Mouse (Mus musculus) urinary bladder, postnatal 25 days (tissue): Measurements from ENCODE around the gene Mrpl54.

ENCODE experiments used
- DNase-seq: peaks from one replicate; pipeline ENCODE4 v3.0.0; 2022; ENCODE audit warnings: low spot score

Gene Mrpl54

DNA sequence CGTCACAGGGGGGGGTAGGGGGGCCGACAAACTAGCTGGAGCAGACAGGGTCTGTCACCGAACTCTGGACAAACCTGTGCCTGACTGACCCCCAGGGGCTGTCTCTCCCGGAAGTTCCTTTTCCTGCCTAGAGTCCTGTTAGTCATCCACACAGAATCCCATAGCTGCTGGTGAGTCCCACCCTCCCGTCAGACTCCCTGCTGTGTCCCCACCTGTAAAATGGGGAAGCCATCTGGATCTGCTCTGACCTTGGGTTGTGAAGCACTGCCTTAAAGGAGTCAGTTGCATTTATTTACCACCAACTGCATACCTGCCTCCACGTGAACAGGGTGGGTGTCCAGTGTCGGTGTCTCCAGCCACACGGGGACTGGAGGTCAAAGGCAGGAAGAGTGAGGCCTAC lies 27.7 kb upstream of the Mrpl54 start:
- no peak for DNase-seq

DNA sequence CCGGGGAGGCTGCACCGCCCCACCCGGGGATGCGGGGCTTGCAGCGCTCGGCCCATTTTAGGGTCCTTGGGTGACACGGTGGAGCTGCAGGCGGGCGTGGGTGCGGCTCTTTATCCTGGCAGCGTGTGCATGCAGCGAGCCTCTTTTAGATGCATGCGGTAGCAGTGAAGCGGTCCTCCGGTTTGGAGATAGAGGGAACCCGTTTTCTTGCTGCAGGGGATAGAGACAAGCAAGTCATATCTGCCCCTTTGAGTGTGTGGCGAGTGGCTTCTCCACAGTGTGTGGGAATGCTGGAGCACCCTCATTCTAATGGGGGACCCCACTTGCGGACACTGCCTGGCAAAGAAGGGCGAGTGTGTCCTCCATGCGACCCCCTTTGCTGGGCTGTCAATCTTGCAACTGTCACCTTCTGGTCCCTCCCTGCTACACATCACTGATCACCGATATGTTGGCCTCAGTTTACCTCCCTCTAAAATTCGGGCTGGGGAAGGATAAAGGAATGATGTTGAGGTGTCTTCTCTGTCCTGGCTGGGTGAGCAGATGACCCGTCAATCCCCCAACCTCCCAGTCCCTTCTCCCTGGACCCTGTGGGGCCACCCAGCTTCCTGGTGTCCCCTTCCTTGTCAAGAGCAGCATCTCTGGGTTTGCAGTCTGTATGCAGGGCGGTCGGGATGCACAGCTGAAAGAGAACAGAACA lies 26.7 kb upstream of the Mrpl54 start:
- no peak for DNase-seq

DNA sequence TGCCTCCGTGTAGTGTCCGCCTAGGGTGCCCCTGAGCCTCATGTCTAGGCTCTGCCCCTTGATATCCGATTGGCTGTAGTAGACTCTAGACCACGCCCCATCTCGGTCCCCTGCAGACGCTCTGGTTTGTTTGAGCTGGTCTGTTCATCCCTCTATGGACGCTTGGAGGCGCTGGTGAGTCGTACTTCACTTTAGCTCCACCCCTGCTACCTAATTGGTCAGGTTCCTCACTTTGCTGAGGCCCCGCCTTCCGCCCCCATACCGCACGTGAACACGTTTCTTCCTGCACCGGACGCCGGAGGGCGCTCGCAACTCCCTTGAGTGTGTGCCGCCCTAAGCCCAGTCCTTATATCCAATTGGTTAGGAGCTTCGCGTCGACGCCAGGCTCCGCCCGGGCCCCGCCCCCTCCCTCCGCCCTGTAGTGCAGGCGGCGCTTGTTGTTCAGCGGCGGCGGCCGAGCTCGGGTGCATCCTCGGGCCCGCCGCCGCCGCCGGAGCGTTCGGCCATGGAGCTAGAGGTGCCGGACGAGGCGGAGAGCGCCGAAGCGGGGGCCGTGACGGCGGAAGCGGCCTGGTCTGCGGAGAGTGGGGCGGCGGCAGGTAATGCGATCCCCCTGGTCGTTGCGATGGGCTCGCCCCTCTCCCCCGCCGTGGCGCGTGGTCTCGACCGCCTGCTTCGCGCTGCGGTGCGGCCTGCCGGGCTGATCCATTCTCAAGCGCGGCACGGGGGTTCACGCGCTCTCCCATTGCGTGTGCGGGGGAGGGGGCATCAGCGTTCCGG lies 26.0 kb upstream of the Mrpl54 start, which contains the start of gene Pip5k1c:
TSS of gene Pip5k1c (plus strand) at position 410 of the 780 bp plus-strand sequence.
- peak; percentile 96 for DNase-seq

DNA sequence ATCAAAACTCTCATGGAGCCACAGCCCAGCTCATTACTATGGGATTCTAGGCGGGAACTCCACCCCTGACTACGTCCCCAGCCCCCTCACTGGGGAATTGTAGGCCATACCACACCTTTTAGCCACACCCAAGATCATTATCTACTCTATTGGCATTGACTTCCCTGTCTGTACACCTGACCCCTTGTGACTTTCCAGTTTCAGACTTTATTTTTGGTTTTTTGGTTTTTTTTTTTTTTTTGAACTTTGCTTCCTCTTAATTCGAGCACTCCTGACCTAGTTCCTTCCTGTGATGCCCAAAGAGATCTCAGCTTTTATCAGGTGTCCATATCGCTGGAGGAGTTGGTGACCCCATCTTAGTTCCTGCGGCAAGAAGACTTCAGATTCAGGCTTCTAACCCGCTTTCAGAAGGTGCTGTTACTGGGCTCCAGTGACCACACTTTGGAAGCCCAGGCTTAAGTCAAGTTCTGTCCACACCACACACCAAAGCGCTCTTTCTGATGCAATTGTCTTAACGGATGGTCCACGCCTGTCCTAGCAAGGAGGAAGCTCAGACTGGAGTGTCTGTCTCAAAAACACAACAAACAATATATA lies 24.9 kb upstream of the Mrpl54 start, which contains the start of gene Tjp3:
TSS of gene Tjp3 (minus strand) at position 71 of the 594 bp plus-strand sequence.
- DNase-seq: no peak

DNA sequence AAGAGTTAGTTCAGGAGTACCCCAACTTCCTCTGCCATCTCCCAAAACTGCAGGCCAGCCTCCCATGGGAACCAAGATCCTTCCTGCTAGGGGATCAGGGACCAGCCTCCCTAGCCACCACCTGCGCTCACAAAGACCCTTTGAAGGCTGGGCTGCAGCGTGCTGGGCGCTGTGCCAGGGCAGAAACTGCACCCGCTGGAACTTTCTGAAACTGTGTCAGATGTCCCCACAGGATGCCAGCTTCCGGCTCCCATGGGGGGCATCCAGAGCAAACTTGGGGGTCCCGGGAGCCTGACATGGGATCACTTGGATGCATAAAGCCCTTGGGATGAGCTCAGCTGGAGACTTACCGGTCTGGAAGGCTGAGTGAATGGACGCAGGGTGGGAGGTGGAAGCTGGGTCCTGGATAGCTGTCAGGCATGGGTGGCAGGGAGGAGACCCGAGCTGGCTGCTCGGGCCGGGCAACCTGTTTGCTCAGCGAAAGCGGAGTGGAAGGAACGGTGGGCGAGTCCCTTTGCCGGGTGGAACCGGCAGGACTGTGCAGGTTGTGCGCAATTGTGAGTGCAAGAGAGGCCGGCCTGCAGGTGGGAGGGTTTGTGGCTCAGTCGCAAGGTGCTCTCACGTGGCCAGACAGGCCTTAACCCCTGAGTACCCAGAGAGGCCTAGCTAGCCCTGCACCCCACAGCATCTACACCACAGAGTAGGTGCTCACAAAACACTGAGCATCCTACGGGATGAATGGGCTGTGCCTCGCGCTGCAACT lies 24.1 kb upstream of the Mrpl54 start:
- peak; percentile 45 for DNase-seq

DNA sequence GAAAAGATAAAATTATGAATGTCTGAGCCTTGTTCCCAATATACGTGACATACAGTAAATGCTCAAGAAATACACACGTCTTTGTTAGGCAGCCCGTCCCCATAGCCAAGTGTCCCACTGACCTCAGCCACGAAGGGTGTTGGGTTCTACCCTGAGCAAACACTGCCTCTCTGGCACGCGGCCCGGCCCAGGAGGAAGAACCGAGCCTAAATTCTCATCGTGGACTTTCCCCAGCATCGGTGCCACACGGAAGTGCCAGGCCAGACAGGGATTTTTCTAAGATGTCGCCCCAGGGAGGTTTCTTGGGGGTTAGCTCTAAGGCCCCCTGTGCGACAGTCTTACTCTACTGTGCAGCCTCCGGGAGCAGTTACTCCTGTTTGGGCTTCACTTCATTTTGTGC lies 23.1 kb upstream of the Mrpl54 start:
- peak; percentile 52 for DNase-seq

DNA sequence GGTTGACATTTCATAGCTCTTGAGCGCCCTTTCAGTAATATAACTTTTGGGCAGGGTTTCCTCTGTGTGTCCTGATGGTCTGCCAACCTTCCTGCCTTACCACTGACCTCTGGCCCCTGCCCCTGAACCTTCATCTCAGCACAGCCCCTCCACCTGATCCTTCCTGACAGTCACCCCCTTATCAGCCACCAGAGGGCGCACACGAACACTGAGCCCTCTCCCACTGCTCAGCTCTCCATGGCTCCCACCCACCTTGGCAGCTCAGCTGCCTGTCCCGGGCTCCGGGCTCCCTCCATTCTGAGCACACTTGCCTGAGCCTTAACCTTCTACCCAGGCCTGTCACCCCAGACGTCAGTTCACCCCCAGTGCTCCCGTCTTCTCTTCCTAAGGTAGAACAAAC lies 22.5 kb upstream of the Mrpl54 start:
- peak; percentile 62 for DNase-seq

DNA sequence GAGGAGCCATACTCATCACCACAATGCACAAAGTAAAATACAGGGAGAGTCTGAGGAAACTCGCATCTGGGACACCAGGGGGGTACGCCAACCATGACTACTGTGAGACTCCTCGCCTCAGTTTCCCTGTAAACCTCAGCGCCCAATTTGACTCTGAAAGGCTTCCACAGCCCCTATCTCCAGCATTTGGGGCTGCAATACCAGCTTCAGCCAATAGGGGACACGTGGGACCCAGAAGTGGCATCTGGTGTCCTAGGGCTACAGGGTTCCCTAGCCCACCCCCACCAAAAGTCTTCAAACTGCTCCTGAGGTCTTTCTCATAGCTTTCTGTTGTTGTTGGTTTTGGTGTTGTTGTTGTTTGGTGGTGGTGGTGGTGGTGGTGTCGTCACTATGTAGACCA lies 21.9 kb upstream of the Mrpl54 start:
- DNase-seq: no peak

DNA sequence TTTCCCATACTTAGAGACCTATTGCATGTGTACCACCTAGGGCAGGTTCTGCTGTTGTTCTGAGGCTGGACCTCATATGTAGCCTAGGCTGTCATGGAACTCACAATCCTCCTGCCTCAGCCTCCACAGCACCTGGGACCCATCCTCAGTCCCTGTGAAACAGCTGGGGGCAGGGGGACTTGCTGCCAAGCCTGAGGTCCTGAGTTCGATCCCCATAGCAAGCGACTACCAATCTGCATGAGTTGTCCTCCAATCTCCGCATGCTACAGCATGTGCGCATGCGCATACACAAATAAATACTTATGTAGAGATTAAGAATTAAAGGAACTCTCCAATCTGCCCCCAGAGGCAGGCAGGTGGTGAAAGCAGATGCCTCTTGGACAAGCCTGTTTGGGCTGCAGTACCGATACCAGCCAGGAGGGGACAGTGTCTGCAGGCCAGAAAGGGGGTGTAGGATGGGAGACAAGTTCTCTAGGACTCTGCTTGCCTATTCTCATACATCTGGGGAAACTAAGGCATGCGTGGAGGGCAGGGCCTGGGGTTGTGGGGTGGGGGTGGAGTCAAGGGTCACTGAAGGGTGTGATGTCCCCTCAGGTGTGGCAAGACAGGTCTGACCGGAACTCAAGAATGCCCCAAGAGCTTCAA lies 20.9 kb upstream of the Mrpl54 start:
- peak; percentile 63 for DNase-seq

DNA sequence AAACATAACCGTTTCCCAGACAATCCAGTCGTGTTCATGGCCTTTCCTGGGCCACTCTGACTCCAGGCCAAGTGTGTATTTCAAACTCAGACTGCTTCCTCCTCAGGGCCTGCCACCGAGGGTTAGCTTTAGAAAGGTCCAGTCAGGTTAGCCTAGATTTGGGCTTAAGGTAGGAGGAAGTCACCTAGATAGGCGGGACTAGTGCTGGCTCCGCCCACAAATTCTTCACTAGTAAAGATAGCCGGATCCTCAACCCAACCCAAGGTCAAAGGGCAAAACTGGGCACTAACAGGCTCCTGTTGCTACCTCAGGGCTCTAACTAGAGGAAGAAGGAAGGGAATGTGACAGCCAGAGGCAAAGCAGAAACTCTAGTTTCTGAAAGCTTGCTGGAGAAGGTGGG lies 19.9 kb upstream of the Mrpl54 start:
- peak; percentile 56 for DNase-seq

DNA sequence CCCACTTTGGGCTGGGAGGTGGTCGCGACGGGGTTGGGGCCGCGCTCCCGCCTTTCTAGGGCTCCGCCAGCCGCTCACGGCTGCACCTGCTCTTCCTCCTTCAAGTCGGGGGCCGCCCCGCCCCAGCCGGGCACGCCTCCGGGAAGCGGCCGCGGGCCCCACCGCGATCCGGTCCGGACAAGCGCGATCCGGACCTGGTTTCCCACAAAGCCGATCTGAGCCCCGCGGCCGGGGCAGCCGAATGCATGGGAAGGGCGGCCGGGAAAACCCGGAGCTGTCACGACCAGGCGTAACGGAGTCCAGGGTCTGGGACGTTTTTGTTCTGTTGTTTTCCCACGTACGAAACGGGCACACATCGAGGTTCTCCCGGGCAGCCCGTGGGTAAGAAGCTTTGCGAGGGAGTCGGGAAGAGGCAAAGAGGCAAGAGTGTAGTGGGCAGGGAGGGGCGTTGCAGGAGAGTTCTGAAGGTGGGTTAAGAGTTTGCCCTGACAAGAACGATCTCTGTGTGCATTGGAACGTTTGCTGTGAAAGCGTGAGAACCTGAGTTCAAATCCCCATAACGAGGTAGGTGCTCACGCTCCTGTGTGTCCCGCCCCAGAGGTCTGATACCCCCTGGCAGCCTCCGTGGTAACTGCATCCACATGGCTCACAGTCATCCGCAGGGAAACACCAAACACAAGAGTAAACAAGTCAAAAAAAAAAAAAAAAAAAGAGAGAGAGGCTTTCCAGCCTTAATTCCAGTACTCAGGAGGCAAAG lies 19.1 kb upstream of the Mrpl54 start:
- DNase-seq: peak; percentile 94

DNA sequence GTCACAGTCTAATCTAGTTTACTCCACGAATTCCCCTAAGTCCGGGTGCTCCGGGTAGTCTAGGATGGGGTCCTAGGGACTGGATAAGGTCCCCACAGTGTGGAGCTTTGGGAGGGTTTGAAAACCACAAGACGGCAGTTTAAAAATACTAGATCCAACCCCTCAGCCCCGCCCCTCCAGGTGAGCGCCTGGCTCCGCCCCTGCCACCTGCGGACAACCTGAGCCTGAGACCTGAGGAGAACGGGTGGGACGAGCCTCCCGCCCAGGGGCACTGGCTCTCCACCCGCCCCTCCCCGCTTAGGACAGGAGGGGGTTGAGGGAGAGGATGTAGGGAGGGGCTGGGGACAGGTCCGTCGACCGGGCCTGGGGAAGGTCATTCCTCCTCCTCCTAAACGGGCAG lies 18.0 kb upstream of the Mrpl54 start:
- DNase-seq: no peak

DNA sequence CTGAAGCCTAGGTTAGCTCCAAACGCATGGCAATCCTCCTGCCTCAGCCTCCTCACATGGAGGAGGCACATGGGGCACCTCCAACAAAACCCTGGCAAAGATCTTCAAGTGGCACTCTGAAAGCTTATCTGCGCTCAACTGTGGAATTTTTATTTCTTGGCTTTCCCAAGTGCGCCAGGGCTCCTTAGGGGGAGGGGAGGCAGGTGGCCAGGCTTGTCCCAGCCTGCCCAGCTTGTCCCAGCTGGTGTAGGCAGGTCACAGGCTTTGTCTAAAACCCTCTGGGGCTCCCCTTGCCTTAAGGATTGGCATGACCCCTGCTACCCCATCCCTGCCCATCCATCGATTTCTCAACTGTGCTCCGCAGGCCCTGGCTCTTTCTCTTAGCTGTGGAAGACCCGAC lies 17.5 kb upstream of the Mrpl54 start:
- no peak for DNase-seq

DNA sequence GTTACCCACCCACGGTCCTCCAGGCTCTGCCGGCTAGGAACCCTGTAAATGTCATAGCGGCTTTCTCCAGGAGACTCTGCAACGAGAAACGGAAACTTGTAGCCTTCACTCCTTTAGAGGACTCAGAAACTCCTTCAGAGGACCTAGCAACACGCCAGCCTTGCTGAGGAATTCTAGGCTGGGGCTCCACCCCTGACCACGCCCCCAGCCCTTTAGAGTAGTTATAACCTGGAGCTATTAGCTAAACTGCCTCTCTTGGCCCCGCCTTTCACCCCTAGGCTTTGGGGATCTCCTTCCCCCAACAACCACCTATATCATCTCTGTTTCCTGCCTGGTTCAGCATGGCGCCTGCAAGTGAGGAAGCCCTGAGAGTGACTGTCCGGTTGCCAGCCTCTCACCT lies 12.8 kb upstream of the Mrpl54 start:
- no peak for DNase-seq

DNA sequence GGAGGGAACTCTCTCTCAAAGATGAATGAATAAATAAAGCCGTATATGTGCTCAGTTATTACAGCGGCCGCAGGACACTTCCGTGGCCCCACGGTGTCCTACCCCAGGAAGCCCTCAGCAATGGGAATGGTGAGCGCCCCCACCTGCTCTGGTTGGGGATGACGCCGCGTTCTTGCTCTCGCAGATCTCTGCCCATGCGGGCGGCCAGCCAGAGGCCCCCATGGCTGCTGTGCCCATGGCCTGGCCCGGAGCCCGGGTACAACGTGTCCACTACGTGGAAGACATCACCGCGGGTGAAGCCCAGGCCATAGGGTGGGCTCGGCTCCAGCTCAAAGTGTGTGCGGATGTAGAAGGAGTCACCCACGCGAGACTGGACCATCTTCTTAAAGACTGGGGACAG lies 10.9 kb upstream of the Mrpl54 start:
- no peak for DNase-seq

DNA sequence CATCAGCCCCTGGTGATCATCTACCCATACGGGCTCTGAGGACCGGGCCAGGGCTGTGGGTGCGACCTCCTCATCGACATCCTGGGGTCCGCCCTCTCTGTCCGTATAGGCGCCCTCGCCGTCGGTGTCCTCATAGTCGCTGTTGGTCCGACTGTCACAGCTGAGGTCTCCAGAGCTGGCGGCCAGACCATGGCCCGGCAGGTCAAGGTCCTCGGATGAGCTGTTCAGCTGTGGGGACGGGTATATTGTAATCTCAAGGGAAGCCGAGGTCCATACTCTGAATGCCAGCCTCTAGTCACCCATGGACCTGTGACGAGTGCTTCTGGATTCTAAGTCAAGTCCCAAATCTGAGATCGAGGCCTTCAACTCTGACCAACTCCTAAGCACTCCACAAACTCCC lies 7.1 kb upstream of the Mrpl54 start:
- DNase-seq: no peak

DNA sequence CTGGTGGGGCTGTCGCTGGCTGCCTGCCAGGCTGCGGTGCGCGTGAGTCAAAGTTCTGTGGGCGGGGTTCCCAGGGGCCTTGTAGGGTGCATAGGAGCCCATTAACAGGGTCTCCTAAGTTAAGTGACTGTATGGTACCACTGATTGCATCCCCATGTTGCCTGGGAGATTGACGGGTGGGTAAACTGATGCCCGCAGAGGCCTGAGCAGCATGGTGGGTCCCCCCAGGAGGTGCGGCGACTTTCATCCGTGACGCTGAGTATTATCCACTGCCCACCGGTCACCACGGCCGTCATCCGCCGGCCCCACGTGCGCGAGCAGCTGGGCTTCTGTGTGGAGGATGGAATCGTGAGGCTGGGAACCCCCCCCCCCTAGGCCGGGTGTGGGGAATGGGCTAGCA lies 5.6 kb upstream of the Mrpl54 start:
- no peak for DNase-seq

DNA sequence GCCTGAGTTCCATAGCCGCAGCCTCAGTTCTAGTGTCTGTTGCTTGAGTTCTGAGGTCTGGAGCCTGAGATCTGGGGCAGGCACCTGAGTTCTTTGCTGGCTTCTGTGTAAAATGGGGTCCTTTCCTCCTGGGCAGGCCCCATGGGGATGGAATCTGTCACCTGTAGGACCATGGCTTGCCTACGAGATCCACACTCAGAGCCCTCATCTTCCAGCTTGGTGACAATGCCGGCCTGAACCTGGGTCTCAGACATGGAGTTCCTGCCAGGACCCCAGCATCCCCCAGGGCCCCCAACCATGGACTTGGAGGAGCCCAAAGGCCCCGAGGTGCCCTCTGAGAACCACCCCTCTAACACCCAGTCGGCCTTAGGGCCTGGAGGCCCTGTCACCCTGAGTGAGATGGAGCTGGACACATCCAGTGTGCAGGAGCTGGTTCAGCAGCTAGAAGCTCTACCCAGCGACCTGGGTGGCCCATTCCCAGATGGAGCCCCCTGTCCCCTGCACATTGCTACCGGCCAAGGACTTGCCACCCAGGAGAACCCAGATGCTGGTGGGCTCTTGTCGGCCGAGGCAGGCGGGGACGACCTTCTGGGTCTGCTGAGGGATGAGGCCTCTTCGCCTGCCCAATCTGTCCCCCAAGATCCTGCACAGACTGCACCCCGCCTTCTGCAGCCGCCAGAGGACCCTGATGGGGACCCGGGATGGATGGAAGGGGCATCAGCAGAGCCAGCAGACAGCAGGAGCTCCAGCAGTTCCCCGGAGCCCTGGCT lies 2.1 kb upstream of the Mrpl54 start:
- no peak for DNase-seq

DNA sequence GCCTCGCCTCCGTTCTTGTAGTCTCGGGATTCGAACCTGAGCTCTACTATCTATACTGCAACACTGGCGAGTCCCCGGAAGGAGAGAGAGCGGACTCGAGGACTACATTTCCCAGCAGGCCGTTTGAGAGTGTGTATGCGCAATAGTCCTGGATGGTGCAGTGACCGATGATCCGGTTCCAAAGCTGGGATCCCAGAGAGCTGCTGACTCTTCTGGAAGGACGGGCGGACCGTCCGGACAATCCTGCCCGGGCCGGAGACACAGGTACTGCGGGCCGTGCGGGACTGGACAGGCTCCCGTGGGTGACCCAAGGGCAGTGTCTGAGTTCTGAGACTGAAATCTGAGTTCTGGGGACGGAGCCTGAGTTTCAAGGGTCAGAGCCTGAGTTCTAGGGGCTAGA lies 1.3 kb upstream of the Mrpl54 start:
- peak; percentile 72 for DNase-seq

DNA sequence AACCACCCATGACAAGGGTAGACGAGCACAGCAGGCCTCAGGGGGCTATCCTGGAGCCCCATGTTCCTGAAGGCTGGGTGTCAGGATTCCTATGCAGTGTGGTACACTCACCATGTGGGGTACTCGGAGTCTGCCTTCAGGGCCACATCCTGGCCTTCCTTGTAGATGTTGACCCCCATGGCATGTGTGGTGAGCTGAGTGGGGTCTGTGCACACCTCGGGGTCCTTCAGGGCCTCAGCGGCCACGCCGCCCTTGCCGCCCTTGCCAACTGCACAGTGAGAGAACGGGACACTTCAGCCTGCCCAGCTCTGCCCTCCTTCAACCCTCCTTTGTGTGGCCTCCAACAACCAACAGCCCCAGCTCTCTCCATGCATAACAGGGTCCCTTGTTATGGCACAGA lies 1.2 kb downstream of the Mrpl54 start:
- DNase-seq: no peak
